Mouse (Mus musculus): Measurements from ENCODE around the gene Clptm1. TPM values are rescaled to one million over a fixed set of nuclear protein-coding genes. Genes with fewer than 3 reads are reported as not detected.
"Not testable (repeated sequence)": the region's sequence is repeated elsewhere in the genome, so short reads cannot be mapped to it uniquely, and the experiment has no call there.

Gene Clptm1
- total and polyA plus RNA-seq, 3 experiments: 61.7 to 74.9 (median 70.1) TPM

GRCm38 (mm10) chr7:19607291-19607690 lies 57.5 kb downstream of the Clptm1 start:
- Histone ChIP-seq H3K36me3 (ENCODE audit: control insufficient read depth, insufficient read depth, low read length) (no peaks in the 10 kb centered on the region), H3K27ac (no peak overlapping the region), H3K4me3 (no peak overlapping the region), H3K79me2 (replicated peaks; ENCODE audit: control insufficient read depth, insufficient read depth, low read length) (0 out of 2 replicates have a peak, but pooled peaks cover 2% of the 10 kb centered on the region), H3K4me1 (ENCODE audit: control insufficient read depth, insufficient read depth, low read length) (no peaks in the 10 kb centered on the region), H3K9ac (ENCODE audit: low read depth, low read length) (no peak overlapping the region), H3K27me3 (ENCODE audit: control insufficient read depth, insufficient read depth, low read length) (no peaks in the 10 kb centered on the region)
- intact Hi-C loops (cut with DNase I): no loop called here
- WGBS: 71% methylated on average over 5 of the region's 5 CpGs
- TF ChIP-seq CTCF (IDR thresholded peaks at IDR 0.05): no peak
- DNase-seq: no peak

GRCm38 (mm10) chr7:19604606-19605214 lies 60.1 kb downstream of the Clptm1 start:
- peak overlapping the region; percentile 88 for H3K27ac ChIP-seq
- intact Hi-C loops (cut with DNase I): loop anchor here (2.0 kb wide), 1 partner anchor 42 kb away; the partner anchor contains the start of gene Ppp1r37
- H3K4me3 ChIP-seq: peak overlapping the region; percentile 99
- not testable (repeated sequence) for H3K36me3 ChIP-seq (ENCODE audit: control insufficient read depth, insufficient read depth, low read length); H3K9ac ChIP-seq (ENCODE audit: low read depth, low read length); DNase-seq; H3K4me1 ChIP-seq (ENCODE audit: control insufficient read depth, insufficient read depth, low read length); H3K79me2 ChIP-seq (replicated peaks; ENCODE audit: control insufficient read depth, insufficient read depth, low read length); H3K27me3 ChIP-seq (ENCODE audit: control insufficient read depth, insufficient read depth, low read length)
- WGBS: 62% methylated on average over 10 of the region's 10 CpGs

- DNase-seq: peak; percentile 97
- no peaks in the 10 kb centered on the region for H3K27me3 ChIP-seq (ENCODE audit: control insufficient read depth, insufficient read depth, low read length)
- peak within 1 kb of the TSS; percentile 88 for H3K27ac ChIP-seq
- peak within 1 kb of the TSS; percentile 99 for H3K4me3 ChIP-seq
- peak within 1 kb of the TSS; percentile 94 for H3K9ac ChIP-seq (ENCODE audit: low read depth, low read length)
- under 1% methylated on average over 57 of the region's 57 CpGs for WGBS
- intact Hi-C loops (cut with DNase I): loop anchor here (2.0 kb wide), 1 partner anchor 41 kb away; the partner anchor contains the start of gene Ppp1r37
- H3K79me2 ChIP-seq (replicated peaks; ENCODE audit: control insufficient read depth, insufficient read depth, low read length): peaks cover 4% of the 10 kb centered on the region
- peak; percentile 81 for TF ChIP-seq POLR2A (IDR thresholded peaks at IDR 0.05; ENCODE audit: insufficient read depth, low read depth, low read length)
- no peak for TF ChIP-seq CTCF (IDR thresholded peaks at IDR 0.05)
- TF ChIP-seq EP300 (IDR thresholded peaks at IDR 0.05; ENCODE audit: insufficient read depth, low read depth, low read length): 0 out of 2 replicates have a peak, but pooled peaks have one; percentile 35
- 0 out of 2 replicates have a peak, but pooled peaks cover 1% of the 10 kb centered on the region for H3K4me1 ChIP-seq (ENCODE audit: control insufficient read depth, insufficient read depth, low read length)
- no peaks in the 10 kb centered on the region; the same call in 1 of the 2 replicates for H3K36me3 ChIP-seq (ENCODE audit: control insufficient read depth, insufficient read depth, low read length)
Measured at GRCm38 (mm10) chr7:19603849-19604605, 60.8 kb downstream of the Clptm1 start, which contains the start of gene Clasrp. Gene Clasrp (minus strand): TSS chr7:19604486.

- Histone ChIP-seq H3K9ac (ENCODE audit: low read depth, low read length) (no peak overlapping the region), H3K79me2 (replicated peaks; ENCODE audit: control insufficient read depth, insufficient read depth, low read length) (peaks cover 4% of the 10 kb centered on the region), H3K36me3 (ENCODE audit: control insufficient read depth, insufficient read depth, low read length) (no peaks in the 10 kb centered on the region; the same call in 1 of the 2 replicates), H3K4me3 (no peak overlapping the region), H3K27me3 (ENCODE audit: control insufficient read depth, insufficient read depth, low read length) (no peaks in the 10 kb centered on the region), H3K4me1 (ENCODE audit: control insufficient read depth, insufficient read depth, low read length) (0 out of 2 replicates have a peak, but pooled peaks cover 1% of the 10 kb centered on the region), H3K27ac (no peak overlapping the region)
- 62% methylated on average over 12 of the region's 12 CpGs for WGBS
- TF ChIP-seq POLR2A (IDR thresholded peaks at IDR 0.05; ENCODE audit: insufficient read depth, low read depth, low read length) (no peak), EP300 (IDR thresholded peaks at IDR 0.05; ENCODE audit: insufficient read depth, low read depth, low read length) (no peak)
- intact Hi-C loops (cut with DNase I): no loop called here
- no peak for DNase-seq
Measured at GRCm38 (mm10) chr7:19603055-19603454, 61.8 kb downstream of the Clptm1 start.

- no peaks in the 10 kb centered on the region; the same call in 1 of the 2 replicates for H3K36me3 ChIP-seq (ENCODE audit: control insufficient read depth, insufficient read depth, low read length)
- no peak overlapping the region for H3K4me3 ChIP-seq
- no peak for DNase-seq
- H3K9ac ChIP-seq (ENCODE audit: low read depth, low read length): no peak overlapping the region
- intact Hi-C loops (cut with DNase I): no loop called here
- 0 out of 2 replicates have a peak, but pooled peaks cover 1% of the 10 kb centered on the region for H3K4me1 ChIP-seq (ENCODE audit: control insufficient read depth, insufficient read depth, low read length)
- H3K27ac ChIP-seq: no peak overlapping the region
- peaks cover 4% of the 10 kb centered on the region for H3K79me2 ChIP-seq (replicated peaks; ENCODE audit: control insufficient read depth, insufficient read depth, low read length)
- H3K27me3 ChIP-seq (ENCODE audit: control insufficient read depth, insufficient read depth, low read length): no peaks in the 10 kb centered on the region
- TF ChIP-seq CTCF (IDR thresholded peaks at IDR 0.05) (no peak), POLR2A (IDR thresholded peaks at IDR 0.05; ENCODE audit: insufficient read depth, low read depth, low read length) (no peak), EP300 (IDR thresholded peaks at IDR 0.05; ENCODE audit: insufficient read depth, low read depth, low read length) (no peak)
- WGBS: 24% methylated on average over 5 of the region's 5 CpGs
Measured at GRCm38 (mm10) chr7:19600562-19600961, 64.3 kb downstream of the Clptm1 start.
